In genomic region chr1:159704925-159705324, GRCm38 (mm10) we compare ENCODE assay signal across 10 mouse cellular contexts.
"Had no signal": no experiment of that assay in that cellular context is flagged by ENCODE, and none has a peak within 500 bp of the region (broad histone marks: within the 10 kb centered on the region; RNA-seq: fewer than 3 reads in every experiment).

No protein-coding gene starts in this region.

- DNase-seq: kidney, adult 2 months; kidney, postnatal 25 days; liver, postnatal 0 days; lung, postnatal 10 days; lung, postnatal 36 days; retina, postnatal 1 day; thymus, postnatal 25 days had no signal

- ATAC-seq: intestine, postnatal 0 days; liver, postnatal 0 days; midbrain, embryonic 13.5 days; midbrain, embryonic 16.5 days had no signal
